Mouse (Mus musculus) midbrain, embryonic 14.5 days (tissue): ENCODE data around the gene Pcnp. TPM values are rescaled to one million over a fixed set of nuclear protein-coding genes. Genes with fewer than 3 reads are reported as not detected.

Source experiments
- ATAC-seq: fragments of 200-750 bp; cut with Nextera tagmentation; 2 replicates; pipeline ENCODE4 v1.8.0; 2017; ENCODE audit warnings: moderate number of reproducible peaks, moderate library complexity; ENCODE audit not compliant: low FRiP score, low TSS enrichment
- DNase-seq: peaks from one replicate; pipeline ENCODE4 v3.0.0-alpha.2; 2015
- H3K27ac ChIP-seq: fragments of 300-500 bp; sonication (generic); replicated peaks from 2 replicates; pipeline ENCODE4 v1.5.1; 2014; ENCODE audit warnings: mild to moderate bottlenecking, low read depth, low read length, moderate library complexity
- H3K27me3 ChIP-seq: fragments of 300-500 bp; sonication (generic); 2 replicates; pipeline ENCODE4 v1.6.1; 2014; ENCODE audit warnings: low read length, control low read depth, mixed read lengths; ENCODE audit not compliant: control insufficient read depth, insufficient read depth
- H3K36me3 ChIP-seq: fragments of 300-500 bp; sonication (generic); 2 replicates; pipeline ENCODE4 v1.6.1; 2014; ENCODE audit warnings: low read length, control low read depth; ENCODE audit not compliant: control insufficient read depth, insufficient read depth
- H3K4me1 ChIP-seq: fragments of 300-500 bp; sonication (generic); 2 replicates; pipeline ENCODE4 v1.6.1; 2014; ENCODE audit warnings: mild to moderate bottlenecking, antibody characterized with exemption, low read length, control low read depth; ENCODE audit not compliant: control insufficient read depth, insufficient read depth
- H3K4me2 ChIP-seq: fragments of 300-500 bp; sonication (generic); 2 replicates; pipeline ENCODE4 v1.6.1; 2014; ENCODE audit warnings: mild to moderate bottlenecking, low read length, moderate library complexity
- H3K4me3 ChIP-seq: fragments of 300-500 bp; sonication (generic); replicated peaks from 2 replicates; pipeline ENCODE4 v1.5.1; 2014; ENCODE audit warnings: low read depth, low read length
- H3K9ac ChIP-seq: fragments of 300-500 bp; sonication (generic); replicated peaks from 2 replicates; pipeline ENCODE4 v1.6.1; 2014; ENCODE audit warnings: mild to moderate bottlenecking, low read length, moderate library complexity
- H3K9me3 ChIP-seq: fragments of 300-500 bp; sonication (generic); 2 replicates; pipeline ENCODE4 v1.6.1; 2016; ENCODE audit warnings: low read length, control low read depth, mixed read lengths; ENCODE audit not compliant: control insufficient read depth
- WGBS: fragments of 180-500 bp; shearing (Covaris S2); extraction: QIAGEN DNeasy Blood & Tissue Kit; methylation state at CpG from one replicate; pipeline ENCODE4 v1.1.7; 2014; 5-methylcytosine and 5-hydroxymethylcytosine counted together
- polyA plus RNA-seq: library from polyadenylated mRNA; unstranded; fragments of >200 nt; fragmentation: Nextera tagmentation; extraction: Ambion mirVana; gene quantifications from 2 replicates; pipeline ENCODE4 v1.2.1, GENCODE M21; 2014

Gene Pcnp
- polyA plus RNA-seq, 1 experiment from 2014 or later, result 241 TPM

GRCm38 (mm10) chr16:56014076-56014475 is 15.5 kb downstream of the Pcnp start:
- Histone ChIP-seq H3K9ac (no peak overlapping the region), H3K36me3 (peaks cover 38% of the 10 kb centered on the region), H3K27ac (no peak overlapping the region), H3K4me2 (no peak overlapping the region), H3K27me3 (no peaks in the 10 kb centered on the region), H3K4me3 (no peak overlapping the region), H3K9me3 (no peaks in the 10 kb centered on the region), H3K4me1 (no peaks in the 10 kb centered on the region)
- 87% methylated on average over 7 of the region's 7 CpGs for WGBS
- ATAC-seq, result no peak
- no peak for DNase-seq

- Histone ChIP-seq H3K9ac (no peak overlapping the region), H3K4me3 (no peak overlapping the region), H3K36me3 (peaks cover 31% of the 10 kb centered on the region), H3K4me2 (no peak overlapping the region), H3K4me1 (no peaks in the 10 kb centered on the region), H3K27ac (no peak overlapping the region), H3K9me3 (no peaks in the 10 kb centered on the region), H3K27me3 (no peaks in the 10 kb centered on the region)
- DNase-seq (no peak), ATAC-seq (no peak)
- WGBS, result 89% methylated on average over 10 of the region's 10 CpGs
Measured at GRCm38 (mm10) chr16:56012789-56013743, 16.5 kb downstream of the Pcnp start.

GRCm38 (mm10) chr16:56008862-56009261 is 20.7 kb downstream of the Pcnp start:
- Histone ChIP-seq H3K4me2 (no peak overlapping the region), H3K9ac (no peak overlapping the region), H3K9me3 (no peaks in the 10 kb centered on the region), H3K36me3 (peaks cover 39% of the 10 kb centered on the region), H3K4me1 (no peaks in the 10 kb centered on the region), H3K27ac (no peak overlapping the region), H3K4me3 (no peak overlapping the region), H3K27me3 (no peaks in the 10 kb centered on the region)
- DNase-seq (no peak), ATAC-seq (no peak)
- 98% methylated on average over 1 of the region's 1 CpGs for whole genome bisulfite sequencing

- Histone ChIP-seq H3K36me3 (peaks cover 54% of the 10 kb centered on the region), H3K4me1 (no peaks in the 10 kb centered on the region), H3K4me2 (no peak overlapping the region), H3K27ac (no peak overlapping the region), H3K9me3 (no peaks in the 10 kb centered on the region), H3K27me3 (no peaks in the 10 kb centered on the region), H3K4me3 (no peak overlapping the region), H3K9ac (no peak overlapping the region)
- DNase-seq (no peak), ATAC-seq (no peak)
- 97% methylated on average over 11 of the region's 11 CpGs for WGBS
Measured at GRCm38 (mm10) chr16:56006798-56007197, 22.7 kb downstream of the Pcnp start.

GRCm38 (mm10) chr16:55994235-55994634 is 35.3 kb downstream of the Pcnp start:
- Histone ChIP-seq H3K4me2 (no peak overlapping the region), H3K4me3 (no peak overlapping the region), H3K27me3 (no peaks in the 10 kb centered on the region), H3K27ac (no peak overlapping the region), H3K36me3 (peaks cover 53% of the 10 kb centered on the region), H3K9ac (no peak overlapping the region), H3K4me1 (no peaks in the 10 kb centered on the region), H3K9me3 (no peaks in the 10 kb centered on the region)
- ATAC-seq, result no peak
- WGBS, result 97% methylated on average over 2 of the region's 2 CpGs
- DNase-seq, result no peak

- H3K9ac ChIP-seq, result no peak overlapping the region
- no peaks in the 10 kb centered on the region for H3K9me3 ChIP-seq
- DNase-seq (no peak), ATAC-seq (no peak)
- H3K4me2 ChIP-seq, result no peak overlapping the region
- no peaks in the 10 kb centered on the region for H3K4me1 ChIP-seq
- WGBS, result 98% methylated on average over 4 of the region's 4 CpGs
- peaks cover 41% of the 10 kb centered on the region for H3K36me3 ChIP-seq
- no peak overlapping the region for H3K4me3 ChIP-seq
- H3K27me3 ChIP-seq, result no peaks in the 10 kb centered on the region
- H3K27ac ChIP-seq, result no peak overlapping the region
Measured at GRCm38 (mm10) chr16:55990311-55990710, 39.2 kb downstream of the Pcnp start.

GRCm38 (mm10) chr16:55986001-55986400 is 43.5 kb downstream of the Pcnp start:
- H3K4me2 ChIP-seq, result no peak overlapping the region
- H3K36me3 ChIP-seq, result peaks cover 47% of the 10 kb centered on the region
- no peak overlapping the region for H3K9ac ChIP-seq
- H3K9me3 ChIP-seq, result no peaks in the 10 kb centered on the region
- 96% methylated on average over 3 of the region's 3 CpGs for WGBS
- no peak overlapping the region for H3K27ac ChIP-seq
- ATAC-seq, result no peak
- no peak for DNase-seq
- H3K4me3 ChIP-seq, result no peak overlapping the region
- H3K27me3 ChIP-seq, result no peaks in the 10 kb centered on the region
- no peaks in the 10 kb centered on the region for H3K4me1 ChIP-seq

- WGBS, result 12% methylated on average over 14 of the region's 14 CpGs
Measured at GRCm38 (mm10) chr16:55974903-55975285, 54.6 kb downstream of the Pcnp start.

More at GRCm38 (mm10) chr16:55974903-55975285, 54.6 kb downstream of the Pcnp start:
- Histone ChIP-seq H3K4me3 (peak overlapping the region; percentile 99), H3K4me2 (peak overlapping the region; percentile 83), H3K4me1 (peaks cover 20% of the 10 kb centered on the region), H3K9me3 (no peaks in the 10 kb centered on the region), H3K27me3 (no peaks in the 10 kb centered on the region), H3K9ac (peak overlapping the region; percentile 87), H3K27ac (peak overlapping the region; percentile 87), H3K36me3 (peaks cover 31% of the 10 kb centered on the region)
- ATAC-seq, result no peak
- no peak for DNase-seq
